Mouse (Mus musculus) heart, adult 11 months (tissue): ENCODE measurements around the gene 9530068E07Rik.
"Not testable (repeated sequence)": the region's sequence is repeated elsewhere in the genome, so short reads cannot be mapped to it uniquely, and the experiment has no call there.

Experiments
- DNase-seq: peaks from one replicate; pipeline ENCODE4 v3.0.0; 2022

9530068E07Rik gene

DNA sequence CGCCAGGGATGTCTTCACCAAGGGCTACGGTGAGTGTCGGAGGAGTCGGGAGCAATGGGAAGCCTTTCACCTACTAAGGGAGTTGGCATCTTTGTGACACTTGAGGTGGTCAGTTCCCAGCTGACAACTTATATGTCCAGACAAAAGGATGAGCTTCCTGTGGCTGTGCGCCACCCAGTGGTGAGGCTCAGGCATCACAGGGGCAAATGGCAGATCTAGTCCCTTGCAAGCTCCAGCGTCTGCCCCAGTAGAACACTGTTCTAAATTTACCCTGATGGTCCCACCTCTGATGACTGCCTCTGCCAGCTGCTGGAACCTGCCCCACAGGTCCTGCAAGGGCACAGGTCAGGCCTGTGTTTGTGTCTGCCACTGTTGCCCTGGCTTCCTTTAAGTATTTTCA lies 21.9 kb upstream of the 9530068E07Rik start:
- DNase-seq, result peak; percentile 98

DNA sequence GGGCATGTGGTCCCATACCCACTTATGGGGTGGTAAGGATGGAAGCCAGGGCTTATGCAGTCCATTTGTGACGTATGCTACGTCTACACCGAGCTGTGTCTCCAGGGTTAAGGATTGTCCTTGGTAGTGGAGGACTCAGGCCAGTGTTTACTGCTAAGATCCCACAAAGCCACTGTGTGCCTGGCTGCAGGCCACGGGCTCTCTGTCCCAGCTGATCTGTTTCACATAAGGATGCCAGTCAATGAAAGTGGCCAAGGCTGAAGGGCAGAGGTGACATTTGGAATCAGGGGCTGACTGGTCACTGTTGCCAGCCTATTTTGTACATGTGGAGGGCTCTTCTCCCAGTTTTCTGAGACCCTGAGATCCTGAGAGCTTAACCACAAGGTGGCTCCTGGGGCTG lies 18.6 kb upstream of the 9530068E07Rik start:
- DNase-seq, result peak; percentile 98

DNA sequence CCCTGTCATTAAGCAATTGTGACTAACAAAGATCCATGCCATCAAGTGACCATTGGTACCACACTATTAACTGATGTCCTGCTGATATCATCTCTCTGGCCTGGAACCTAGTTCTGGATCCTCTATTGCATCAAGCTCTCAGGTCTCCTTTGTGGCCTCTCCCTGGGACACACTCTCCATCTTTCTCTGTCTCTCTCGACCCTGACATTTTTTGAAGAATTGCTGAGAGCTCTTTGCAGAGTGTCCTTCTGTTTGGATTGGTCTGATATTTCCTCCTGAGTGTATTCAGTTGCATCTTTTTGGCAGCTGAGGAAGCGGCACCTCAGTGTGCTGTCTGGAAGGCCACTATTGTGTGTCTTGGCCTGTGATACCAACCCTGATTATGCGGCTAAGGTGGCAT lies 17.0 kb upstream of the 9530068E07Rik start:
- no peak for DNase-seq

GRCm38 (mm10) chr11:52383741-52384140 lies 12.5 kb upstream of the 9530068E07Rik start:
- DNase-seq, result no peak

DNA sequence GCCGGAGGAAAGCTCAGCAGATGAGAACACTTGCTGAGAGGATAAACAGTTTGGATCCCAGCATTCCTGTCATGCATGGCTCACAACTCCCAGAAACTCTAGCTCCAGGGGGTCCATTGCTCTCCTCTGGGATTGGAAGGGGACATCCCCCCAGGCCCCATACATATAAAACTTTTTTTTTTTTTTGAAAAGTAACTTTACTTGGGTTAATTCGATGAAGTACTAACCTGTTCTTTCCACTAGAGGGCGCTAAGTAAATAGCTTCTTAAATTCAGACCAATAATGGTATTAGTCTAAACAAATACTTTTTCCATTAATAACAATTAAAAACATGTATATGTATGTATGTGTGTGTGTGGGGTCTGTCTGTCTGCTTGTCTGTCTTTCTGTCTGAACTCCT lies 11.6 kb upstream of the 9530068E07Rik start:
- no peak for DNase-seq

DNA sequence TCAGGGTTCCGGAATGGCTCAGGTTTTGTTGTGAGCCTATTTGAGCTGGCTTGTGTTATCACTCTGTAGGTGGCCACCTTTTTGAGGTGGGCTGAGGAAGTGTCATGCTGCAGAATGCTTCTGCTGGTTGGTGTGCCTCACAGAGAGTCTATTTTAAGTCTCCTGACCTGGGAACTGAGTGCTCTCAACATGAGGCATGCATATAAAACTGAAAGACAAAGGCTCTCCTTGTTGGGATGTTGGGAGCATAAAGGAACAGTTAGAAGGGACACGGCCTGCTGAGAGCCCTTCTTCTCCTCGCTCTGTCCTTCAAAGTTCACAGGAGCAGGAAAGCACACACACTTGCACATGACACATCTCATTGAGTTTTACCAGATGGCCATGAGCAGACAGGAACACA lies 9.3 kb upstream of the 9530068E07Rik start:
- DNase-seq, result no peak

- no peak for DNase-seq
Observed at GRCm38 (mm10) chr11:52388150-52388549, 8.1 kb upstream of the 9530068E07Rik start.

DNA sequence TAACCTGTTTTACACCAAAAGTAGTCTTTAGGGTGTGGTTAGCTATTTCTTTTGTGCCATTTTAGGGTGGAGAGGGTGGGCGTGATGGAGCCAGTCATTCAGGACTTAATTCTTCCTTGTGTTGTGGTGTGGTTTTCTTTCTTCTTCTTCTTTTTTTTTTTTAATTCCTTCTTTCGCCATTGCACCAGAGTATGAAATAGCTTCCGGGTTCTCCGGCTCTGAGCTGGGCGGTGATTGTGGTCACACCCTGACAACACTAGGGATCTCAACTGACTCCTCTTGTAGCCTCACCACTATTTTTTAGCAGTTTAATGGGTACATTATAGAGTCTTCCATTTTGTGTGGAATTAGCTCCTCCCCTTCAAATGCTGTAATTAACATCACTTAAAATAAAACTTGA lies 7.2 kb upstream of the 9530068E07Rik start:
- not testable (repeated sequence) for DNase-seq

GRCm38 (mm10) chr11:52389933-52390332 lies 6.3 kb upstream of the 9530068E07Rik start:
- no peak for DNase-seq

DNA sequence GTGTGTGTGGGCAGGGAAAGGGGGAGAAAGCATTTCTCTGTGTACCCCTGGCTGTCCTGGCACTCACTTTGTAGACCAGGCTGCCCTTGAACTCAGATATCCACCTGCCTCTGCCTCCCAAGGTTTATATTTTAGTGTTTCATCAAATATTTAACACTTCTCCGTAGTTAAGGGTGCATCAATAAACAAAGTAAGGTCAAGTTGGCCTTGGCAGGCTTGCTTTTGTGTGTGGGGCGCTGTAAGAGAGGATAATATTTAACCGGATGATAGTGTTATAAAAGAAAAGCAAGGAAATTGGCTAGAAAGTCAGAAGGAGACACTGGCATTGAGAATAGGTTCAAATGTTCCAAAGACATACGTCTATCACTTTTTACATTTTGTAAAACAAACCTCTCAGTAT lies 1.7 kb upstream of the 9530068E07Rik start:
- DNase-seq, result no peak

- DNase-seq, result no peak
Observed at GRCm38 (mm10) chr11:52395343-52395742, 885 bp upstream of the 9530068E07Rik start.

DNA sequence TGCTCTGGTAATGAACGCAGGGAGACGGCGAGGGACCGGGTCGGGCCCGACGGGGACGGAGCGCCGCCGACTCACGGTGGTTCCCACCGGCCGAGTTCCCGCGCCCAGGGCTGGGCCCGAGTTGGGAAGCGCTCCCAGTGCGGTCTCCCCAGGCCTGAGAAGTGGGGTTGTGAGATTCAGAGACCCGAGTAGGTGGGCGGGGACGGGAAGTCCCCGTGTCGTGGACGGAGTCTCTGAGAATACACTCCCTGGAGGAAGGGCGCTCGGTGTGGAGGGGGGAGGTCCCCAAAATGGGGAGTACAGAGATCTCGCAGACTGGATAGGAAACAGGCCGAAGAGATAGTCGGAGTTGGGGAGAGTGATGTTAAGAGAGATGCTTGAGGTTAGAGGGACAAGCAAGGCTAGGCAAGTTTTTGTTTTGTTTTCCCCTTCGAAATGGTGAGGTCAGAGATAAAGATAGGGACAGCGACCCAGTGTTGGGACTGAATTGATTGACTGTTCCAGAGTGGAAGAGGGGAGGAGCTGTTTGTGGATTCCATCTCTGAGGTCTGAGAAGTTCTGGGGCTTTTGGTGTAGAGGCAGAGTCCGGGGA lies 465 bp downstream of the 9530068E07Rik start:
- no peak for DNase-seq

GRCm38 (mm10) chr11:52397385-52397987 lies 1.3 kb downstream of the 9530068E07Rik start:
- DNase-seq, result no peak

- DNase-seq, result no peak
Observed at GRCm38 (mm10) chr11:52401476-52401875, 5.2 kb downstream of the 9530068E07Rik start.

DNA sequence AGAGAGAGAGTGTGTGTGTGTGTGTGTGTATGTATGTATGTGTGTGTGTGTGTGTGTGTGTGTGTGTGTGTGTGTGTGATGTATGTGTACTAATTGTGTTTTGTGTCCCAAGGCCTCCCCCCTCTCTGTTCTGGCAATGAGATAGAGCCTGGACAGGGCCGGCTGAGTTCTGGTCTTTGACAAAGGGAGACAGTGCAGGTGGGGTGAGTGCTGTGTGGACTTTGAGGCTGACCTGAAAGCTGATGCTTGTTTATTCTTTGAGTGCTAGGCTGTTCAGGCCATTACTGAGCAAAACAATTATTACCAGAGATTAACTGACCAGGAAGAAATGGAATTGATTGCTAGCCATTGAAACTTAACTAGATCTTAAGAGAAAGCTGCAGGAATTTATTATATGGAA lies 6.3 kb downstream of the 9530068E07Rik start:
- no peak for DNase-seq

- no peak for DNase-seq
Observed at GRCm38 (mm10) chr11:52404209-52404608, 8.0 kb downstream of the 9530068E07Rik start.

- no peak for DNase-seq
Observed at GRCm38 (mm10) chr11:52405196-52405688, 9.0 kb downstream of the 9530068E07Rik start.

- DNase-seq, result no peak
Observed at GRCm38 (mm10) chr11:52409316-52409715, 13.1 kb downstream of the 9530068E07Rik start.

DNA sequence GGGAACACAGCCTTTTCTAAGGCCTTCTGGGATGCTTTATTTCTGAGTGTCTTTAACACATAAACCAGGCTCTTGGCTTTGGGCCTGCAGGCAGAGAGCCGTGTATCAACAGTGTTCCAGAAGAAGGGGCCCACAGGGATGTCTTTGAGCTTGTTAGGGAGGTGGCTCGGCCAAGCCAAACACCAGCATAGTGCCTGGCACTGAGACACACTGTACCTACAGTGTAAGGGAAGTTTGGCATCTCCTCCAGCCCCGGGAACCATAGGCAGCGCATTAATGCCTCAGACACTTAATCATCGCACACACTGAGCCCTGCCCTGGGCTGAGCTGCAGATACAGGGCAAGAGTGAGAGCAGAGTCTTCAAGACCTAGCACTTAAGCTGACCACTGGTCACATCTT lies 22.1 kb downstream of the 9530068E07Rik start:
- no peak for DNase-seq

- DNase-seq, result no peak
Observed at GRCm38 (mm10) chr11:52419246-52419645, 23.0 kb downstream of the 9530068E07Rik start.

DNA sequence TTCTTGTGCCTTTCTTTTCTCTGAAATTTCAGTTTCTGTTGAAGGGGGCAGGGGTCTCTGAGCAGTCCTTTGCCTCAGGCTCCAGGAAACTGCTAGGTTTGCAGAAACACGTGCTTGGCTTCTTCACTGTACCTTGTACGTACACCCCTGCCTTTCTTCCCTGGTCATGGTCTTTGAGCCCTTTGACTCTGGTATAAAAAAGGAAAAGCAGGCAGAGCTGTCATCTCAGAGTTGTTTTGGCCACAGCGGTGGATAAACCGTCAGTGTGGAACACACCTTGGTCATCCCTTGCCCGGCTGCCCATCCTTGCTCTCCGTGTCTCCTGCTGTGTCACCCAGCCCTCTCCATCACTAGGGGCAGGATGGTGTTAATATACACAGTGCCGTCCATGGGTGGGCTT lies 23.6 kb downstream of the 9530068E07Rik start:
- DNase-seq, result no peak

GRCm38 (mm10) chr11:52420296-52421052 lies 24.2 kb downstream of the 9530068E07Rik start:
- DNase-seq, result no peak

GRCm38 (mm10) chr11:52421053-52421778 lies 25.0 kb downstream of the 9530068E07Rik start:
- DNase-seq, result no peak
